Mouse (Mus musculus) limb, embryonic 14.5 days (tissue): ENCODE measurements around the gene Dcbld2. TPM values are rescaled to one million over a fixed set of nuclear protein-coding genes. Genes with fewer than 3 reads are reported as not detected.

Experiments
- ATAC-seq: fragments of 200-750 bp; cut with Nextera tagmentation; 2 replicates; pipeline ENCODE4 v1.8.0; 2017; ENCODE audit warnings: low read depth, moderate number of reproducible peaks, moderate TSS enrichment; ENCODE audit not compliant: low FRiP score
- DNase-seq: peaks from one replicate; pipeline ENCODE4 v3.0.0-alpha.2; 2015; ENCODE audit warnings: low spot score
- H3K27ac ChIP-seq: fragments of 300-500 bp; sonication (generic); replicated peaks from 2 replicates; pipeline ENCODE4 v1.5.1; 2014; ENCODE audit warnings: low read depth, mild to moderate bottlenecking, low read length, moderate library complexity, mixed read lengths
- H3K27me3 ChIP-seq: fragments of 300-500 bp; sonication (generic); 2 replicates; pipeline ENCODE4 v1.6.1; 2014; ENCODE audit warnings: low read length, mixed read lengths; ENCODE audit not compliant: control insufficient read depth, insufficient read depth
- H3K36me3 ChIP-seq: fragments of 300-500 bp; sonication (generic); 2 replicates; pipeline ENCODE4 v1.6.1; 2014; ENCODE audit warnings: mild to moderate bottlenecking, low read length, moderate library complexity, mixed read lengths; ENCODE audit not compliant: control insufficient read depth, insufficient read depth
- H3K4me1 ChIP-seq: fragments of 300-500 bp; sonication (generic); 2 replicates; pipeline ENCODE4 v1.6.1; 2014; ENCODE audit warnings: antibody characterized with exemption, low read length, mixed read lengths; ENCODE audit not compliant: control insufficient read depth, insufficient read depth
- H3K4me2 ChIP-seq: fragments of 300-500 bp; sonication (generic); replicated peaks from 2 replicates; pipeline ENCODE4 v1.6.1; 2014; ENCODE audit warnings: low read depth, mild to moderate bottlenecking, low read length, moderate library complexity; ENCODE audit not compliant: severe bottlenecking
- H3K4me3 ChIP-seq: fragments of 300-500 bp; sonication (generic); replicated peaks from 2 replicates; pipeline ENCODE4 v1.5.1; 2014; ENCODE audit warnings: low read length
- H3K9ac ChIP-seq: fragments of 300-500 bp; sonication (generic); 2 replicates; pipeline ENCODE4 v1.6.1; 2014; ENCODE audit warnings: mild to moderate bottlenecking, low read depth, low read length, moderate library complexity; ENCODE audit not compliant: severe bottlenecking
- H3K9me3 ChIP-seq: fragments of 300-500 bp; sonication (generic); 2 replicates; pipeline ENCODE4 v1.6.1; 2016; ENCODE audit warnings: low read length; ENCODE audit not compliant: control insufficient read depth
- POLR2A ChIP-seq: fragments of 200-500 bp; IDR thresholded peaks from 2 replicates; pipeline ENCODE4 v1.8.0; 2012; ENCODE audit warnings: inconsistent platforms, mild to moderate bottlenecking, moderate library complexity, borderline replicate concordance; ENCODE audit not compliant: insufficient read depth, insufficient read length; ENCODE audit errors: extremely low read depth
- WGBS: fragments of 180-500 bp; shearing (Covaris S2); extraction: QIAGEN DNeasy Blood & Tissue Kit; methylation state at CpG from one replicate; pipeline ENCODE4 v1.1.7; 2014; 5-methylcytosine and 5-hydroxymethylcytosine counted together
- polyA plus RNA-seq, 2 experiments: library from polyadenylated mRNA; depleted of rRNA in 1 of 2; stranded (reverse) in 1 of 2; unstranded in 1 of 2; fragments of >200 nt; fragmentation: Nextera tagmentation in 1 of 2; extraction: Ambion mirVana in 1 of 2; gene quantifications; 2 replicates each; pipeline versions ENCODE4 v1.2.1 to v1.2.3; 2012 to 2014

The Dcbld2 gene
- polyA plus RNA-seq, 2 experiments = 10.0 to 22.8 TPM

DNA sequence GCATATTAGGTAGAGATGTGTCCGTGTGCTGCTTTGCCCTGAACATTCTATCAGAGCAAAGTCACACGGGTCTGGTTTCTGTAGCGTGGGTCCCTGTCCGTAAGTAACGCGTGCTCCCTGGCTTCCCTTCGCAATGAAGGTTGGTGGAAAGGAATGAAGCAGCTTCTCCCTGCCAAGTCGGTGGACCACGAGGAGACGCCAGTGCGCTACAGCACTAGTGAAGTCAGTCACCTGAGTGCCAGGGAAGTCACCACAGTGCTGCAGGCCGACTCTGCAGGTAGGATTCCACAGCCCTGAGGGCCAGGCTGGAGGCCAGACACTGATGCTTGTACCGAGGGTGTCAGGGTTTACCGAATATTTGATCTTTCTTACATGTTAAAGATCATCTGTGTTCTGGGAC, 55.8 kb downstream of the Dcbld2 start:
- H3K4me1 ChIP-seq = no peaks in the 10 kb centered on the region
- H3K27me3 ChIP-seq = no peaks in the 10 kb centered on the region
- no peaks in the 10 kb centered on the region for H3K9me3 ChIP-seq
- no peak overlapping the region for H3K4me2 ChIP-seq
- WGBS = 96% methylated on average over 14 of the region's 14 CpGs
- H3K27ac ChIP-seq = no peak overlapping the region
- DNase-seq = no peak
- H3K4me3 ChIP-seq = no peak overlapping the region
- TF ChIP-seq POLR2A = no peak
- no peak overlapping the region for H3K9ac ChIP-seq
- H3K36me3 ChIP-seq = peaks cover 65% of the 10 kb centered on the region
- ATAC-seq = no peak

DNA sequence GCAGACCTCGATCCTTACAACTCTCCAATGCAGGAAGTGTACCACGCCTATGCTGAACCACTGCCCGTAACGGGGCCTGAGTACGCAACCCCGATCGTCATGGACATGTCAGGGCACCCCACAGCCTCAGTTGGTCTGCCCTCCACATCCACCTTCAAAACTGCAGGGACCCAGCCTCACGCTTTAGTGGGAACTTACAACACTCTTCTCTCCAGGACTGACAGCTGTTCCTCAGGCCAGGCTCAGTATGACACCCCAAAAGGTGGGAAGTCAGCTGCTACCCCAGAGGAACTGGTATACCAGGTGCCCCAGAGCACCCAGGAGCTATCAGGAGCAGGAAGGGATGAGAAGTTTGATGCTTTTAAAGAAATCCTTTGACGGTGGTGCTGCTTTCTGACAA, 57.2 kb downstream of the Dcbld2 start:
- no peak overlapping the region for H3K27ac ChIP-seq
- H3K36me3 ChIP-seq = peaks cover 57% of the 10 kb centered on the region
- H3K4me1 ChIP-seq = no peaks in the 10 kb centered on the region
- H3K4me3 ChIP-seq = no peak overlapping the region
- no peak overlapping the region for H3K4me2 ChIP-seq
- ATAC-seq = no peak
- no peak overlapping the region for H3K9ac ChIP-seq
- DNase-seq = no peak
- no peak for TF ChIP-seq POLR2A
- H3K9me3 ChIP-seq = no peaks in the 10 kb centered on the region
- no peaks in the 10 kb centered on the region for H3K27me3 ChIP-seq
- WGBS = 90% methylated on average over 9 of the region's 9 CpGs

DNA sequence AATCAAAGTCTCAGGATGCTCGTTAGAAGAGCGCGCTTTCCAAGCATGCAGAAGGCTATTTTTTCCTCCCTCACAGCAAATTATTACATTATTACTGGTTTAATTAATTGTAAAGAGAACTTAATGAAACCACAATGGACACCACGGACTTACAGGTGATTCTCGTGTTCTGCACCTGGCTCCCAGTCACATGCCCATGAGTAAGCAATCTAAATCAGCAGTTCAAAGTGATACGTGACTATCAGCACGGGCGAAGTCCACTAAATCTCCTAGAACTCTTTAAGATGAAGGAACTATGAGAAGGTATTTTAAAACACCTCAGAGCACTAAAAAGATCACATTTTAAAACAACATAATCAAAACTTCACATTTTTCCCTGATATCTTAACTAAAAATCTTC, 61.8 kb downstream of the Dcbld2 start:
- 82% methylated on average over 8 of the region's 8 CpGs for WGBS
- Histone ChIP-seq H3K36me3 (peaks cover 53% of the 10 kb centered on the region), H3K27ac (no peak overlapping the region), H3K9me3 (no peaks in the 10 kb centered on the region), H3K4me3 (no peak overlapping the region), H3K4me2 (no peak overlapping the region), H3K27me3 (no peaks in the 10 kb centered on the region), H3K9ac (no peak overlapping the region), H3K4me1 (no peaks in the 10 kb centered on the region)
- ATAC-seq (no peak), DNase-seq (no peak)
- no peak for TF ChIP-seq POLR2A

DNA sequence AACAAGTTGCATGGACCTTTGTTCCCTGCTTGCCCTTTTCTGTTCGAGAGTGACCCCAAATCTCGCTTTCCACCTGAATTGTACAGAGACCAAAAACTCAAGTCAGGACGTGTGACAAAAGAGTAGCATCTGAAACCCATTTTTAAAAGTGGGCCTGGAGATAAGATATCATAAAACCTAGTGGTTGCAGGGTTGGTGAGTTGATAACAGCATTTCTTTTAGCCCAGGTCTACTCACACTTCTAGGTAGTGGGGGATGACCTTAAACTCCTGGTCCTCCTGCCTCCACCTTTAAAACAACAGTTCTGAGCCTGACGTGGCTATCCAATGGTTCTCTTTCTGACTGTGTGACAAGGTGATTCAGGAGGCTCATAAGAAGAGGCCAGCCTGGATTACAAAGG, 62.6 kb downstream of the Dcbld2 start:
- H3K9ac ChIP-seq = no peak overlapping the region
- H3K9me3 ChIP-seq = no peaks in the 10 kb centered on the region
- no peaks in the 10 kb centered on the region for H3K27me3 ChIP-seq
- 86% methylated on average over 4 of the region's 4 CpGs for WGBS
- H3K4me2 ChIP-seq = no peak overlapping the region
- no peak for DNase-seq
- ATAC-seq = no peak
- no peak overlapping the region for H3K4me3 ChIP-seq
- TF ChIP-seq POLR2A = no peak
- H3K27ac ChIP-seq = no peak overlapping the region
- H3K36me3 ChIP-seq = peaks cover 47% of the 10 kb centered on the region
- no peaks in the 10 kb centered on the region for H3K4me1 ChIP-seq

DNA sequence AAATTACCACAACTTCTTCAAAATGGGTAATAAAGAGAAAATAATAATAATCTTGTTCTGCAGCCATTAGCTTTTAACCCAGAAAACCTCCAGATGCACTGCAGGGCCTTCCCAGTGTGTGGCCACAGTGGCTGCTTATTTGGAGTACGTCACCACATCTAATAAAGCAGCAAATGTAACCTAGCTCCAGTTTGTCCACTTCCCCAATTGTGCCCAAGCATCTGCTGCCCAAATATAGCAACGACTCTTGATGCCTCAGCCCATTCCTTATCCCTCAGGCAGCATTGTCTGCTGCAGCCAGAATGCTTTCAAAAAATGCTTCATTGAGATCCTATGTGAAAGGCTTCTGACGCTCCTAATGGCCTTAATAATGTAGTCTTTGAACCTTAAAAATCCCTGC, 66.6 kb downstream of the Dcbld2 start:
- no peak for TF ChIP-seq POLR2A
- H3K27me3 ChIP-seq = no peaks in the 10 kb centered on the region
- H3K36me3 ChIP-seq = peaks cover 32% of the 10 kb centered on the region
- no peak overlapping the region for H3K27ac ChIP-seq
- WGBS = 64% methylated on average over 3 of the region's 3 CpGs
- ATAC-seq = no peak
- no peaks in the 10 kb centered on the region for H3K4me1 ChIP-seq
- no peak overlapping the region for H3K4me2 ChIP-seq
- no peaks in the 10 kb centered on the region for H3K9me3 ChIP-seq
- H3K9ac ChIP-seq = no peak overlapping the region
- no peak overlapping the region for H3K4me3 ChIP-seq
- no peak for DNase-seq

DNA sequence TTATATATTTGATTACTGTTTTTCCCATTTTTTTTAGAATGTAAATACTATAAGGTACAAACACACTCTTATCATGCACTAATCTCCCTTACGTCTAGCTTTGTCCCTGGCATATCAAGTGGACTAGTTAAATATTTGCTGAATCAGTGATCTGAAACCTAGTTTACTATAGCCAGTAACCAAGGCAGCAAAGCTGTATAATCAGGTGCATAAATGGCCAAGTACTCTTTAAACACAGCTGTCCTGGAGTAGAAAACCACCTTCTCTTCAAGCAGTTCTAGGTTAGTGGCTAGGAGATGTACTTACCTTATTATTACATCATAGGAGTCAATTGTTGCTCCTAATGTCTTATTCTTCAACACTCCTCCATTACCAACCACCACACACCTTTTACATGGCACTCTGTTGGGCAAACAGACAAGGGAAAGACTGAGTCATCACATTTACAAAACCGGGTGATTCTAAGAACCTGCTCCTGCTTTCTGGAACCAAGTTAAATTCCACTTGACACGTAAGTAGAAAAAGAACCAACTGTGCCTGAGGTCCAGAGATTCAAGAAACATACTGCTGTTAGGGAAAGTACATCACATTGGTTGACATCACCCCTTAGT, 67.4 kb downstream of the Dcbld2 start:
- H3K36me3 ChIP-seq = peaks cover 31% of the 10 kb centered on the region
- ATAC-seq = no peak

More for the DNA sequence above, 67.4 kb downstream of the Dcbld2 start:
- DNase-seq = no peak
- Histone ChIP-seq H3K4me3 (no peak overlapping the region), H3K9me3 (no peaks in the 10 kb centered on the region), H3K4me2 (no peak overlapping the region), H3K9ac (no peak overlapping the region), H3K27ac (no peak overlapping the region), H3K4me1 (no peaks in the 10 kb centered on the region), H3K27me3 (no peaks in the 10 kb centered on the region)
- TF ChIP-seq POLR2A = no peak
- 91% methylated on average over 3 of the region's 3 CpGs for WGBS
